Mouse (Mus musculus) embryonic facial prominence, embryonic 12.5 days (tissue): Measurements from ENCODE around the gene Wdfy3. TPM values are rescaled to one million over a fixed set of nuclear protein-coding genes. Genes with fewer than 3 reads are reported as not detected.
"Not testable (repeated sequence)": the region's sequence is repeated elsewhere in the genome, so short reads cannot be mapped to it uniquely, and the experiment has no call there.

ENCODE experiments used
- ATAC-seq: fragments of 200-750 bp; cut with Nextera tagmentation; 2 replicates; pipeline ENCODE4 v1.8.0; 2017; ENCODE audit not compliant: insufficient number of reproducible peaks, insufficient read depth, low FRiP score, low TSS enrichment
- H3K27ac ChIP-seq: fragments of 300-500 bp; sonication (generic); 2 replicates; pipeline ENCODE4 v1.5.1; 2016; ENCODE audit warnings: mild to moderate bottlenecking
- H3K27me3 ChIP-seq: fragments of 300-500 bp; sonication (generic); 2 replicates; pipeline ENCODE4 v1.6.1; 2016; ENCODE audit warnings: mild to moderate bottlenecking, moderate library complexity
- H3K36me3 ChIP-seq: fragments of 300-500 bp; sonication (generic); 2 replicates; pipeline ENCODE4 v1.6.1; 2016; ENCODE audit warnings: mild to moderate bottlenecking
- H3K4me1 ChIP-seq: fragments of 300-500 bp; sonication (generic); 2 replicates; pipeline ENCODE4 v1.6.1; 2016
- H3K4me2 ChIP-seq: fragments of 300-500 bp; sonication (generic); replicated peaks from 2 replicates; pipeline ENCODE4 v1.6.1; 2016; ENCODE audit warnings: mild to moderate bottlenecking, moderate library complexity
- H3K4me3 ChIP-seq: fragments of 300-500 bp; sonication (generic); 2 replicates; pipeline ENCODE4 v1.5.1; 2016; ENCODE audit warnings: mild to moderate bottlenecking
- H3K9ac ChIP-seq: fragments of 300-500 bp; sonication (generic); 2 replicates; pipeline ENCODE4 v1.6.1; 2016; ENCODE audit warnings: mild to moderate bottlenecking, moderate library complexity
- H3K9me3 ChIP-seq: fragments of 300-500 bp; sonication (generic); 2 replicates; pipeline ENCODE4 v1.6.1; 2016; ENCODE audit warnings: mild to moderate bottlenecking, moderate library complexity
- WGBS: fragments of 180-500 bp; shearing (Covaris S2); methylation state at CpG from one replicate; pipeline ENCODE4 v1.1.7; 2016; 5-methylcytosine and 5-hydroxymethylcytosine counted together
- polyA plus RNA-seq: library from polyadenylated mRNA; unstranded; fragments of >200 nt; fragmentation: Nextera tagmentation; extraction: Ambion mirVana; gene quantifications from 2 replicates; pipeline ENCODE4 v1.2.1, GENCODE M21; 2016

Gene Wdfy3
- 26.1 and 27.0 TPM in 2 replicates for polyA plus RNA-seq

- peak; percentile 92 for ATAC-seq
These were observed at the start of gene Wdfy3 for GRCm38 (mm10) chr5:102069767-102070413. Wdfy3 (minus strand) TSS chr5:102069921.

GRCm38 (mm10) chr5:102113009-102113408 is 43.3 kb upstream of the Wdfy3 start:
- 0 out of 2 replicates have a peak, but pooled peaks have one; percentile 10 for ATAC-seq
- peak overlapping the region; percentile 21 for H3K4me2 ChIP-seq
- H3K27ac ChIP-seq = no peak overlapping the region
- H3K27me3 ChIP-seq = no peaks in the 10 kb centered on the region
- H3K36me3 ChIP-seq = no peaks in the 10 kb centered on the region
- no peak overlapping the region for H3K9ac ChIP-seq
- no peaks in the 10 kb centered on the region for H3K9me3 ChIP-seq
- WGBS = 51% methylated on average over 14 of the region's 14 CpGs
- H3K4me1 ChIP-seq = peaks cover 11% of the 10 kb centered on the region
- no peak overlapping the region for H3K4me3 ChIP-seq

More at GRCm38 (mm10) chr5:102069767-102070413, at the start of gene Wdfy3:
- H3K9ac ChIP-seq = peak within 1 kb of the TSS; percentile 97
- peaks cover 5% of the 10 kb centered on the region; the same call in 1 of the 2 replicates for H3K36me3 ChIP-seq
- WGBS = under 1% methylated on average over 59 of the region's 62 CpGs
- H3K27ac ChIP-seq = peak within 1 kb of the TSS; percentile 97
- H3K9me3 ChIP-seq = no peaks in the 10 kb centered on the region
- H3K4me3 ChIP-seq = peak within 1 kb of the TSS; percentile 91
- H3K27me3 ChIP-seq = no peaks in the 10 kb centered on the region
- peak within 1 kb of the TSS; percentile 74 for H3K4me2 ChIP-seq
- H3K4me1 ChIP-seq = peaks cover 20% of the 10 kb centered on the region

GRCm38 (mm10) chr5:102112034-102112433 is 42.3 kb upstream of the Wdfy3 start:
- H3K36me3 ChIP-seq = no peaks in the 10 kb centered on the region
- peaks cover 11% of the 10 kb centered on the region for H3K4me1 ChIP-seq
- H3K9me3 ChIP-seq = no peaks in the 10 kb centered on the region
- H3K9ac ChIP-seq = no peak overlapping the region
- H3K4me2 ChIP-seq = no peak overlapping the region
- no peak overlapping the region for H3K4me3 ChIP-seq
- H3K27ac ChIP-seq = no peak overlapping the region
- H3K27me3 ChIP-seq = no peaks in the 10 kb centered on the region
- ATAC-seq = no peak
- WGBS = 80% methylated on average over 7 of the region's 7 CpGs

GRCm38 (mm10) chr5:102110031-102110430 is 40.3 kb upstream of the Wdfy3 start:
- 83% methylated on average over 7 of the region's 7 CpGs for WGBS
- no peak overlapping the region for H3K27ac ChIP-seq
- no peak for ATAC-seq

GRCm38 (mm10) chr5:102105919-102106318 is 36.2 kb upstream of the Wdfy3 start:
- Histone ChIP-seq H3K27ac (no peak overlapping the region), H3K4me2 (no peak overlapping the region), H3K9ac (no peak overlapping the region), H3K4me3 (no peak overlapping the region), H3K36me3 (no peaks in the 10 kb centered on the region), H3K4me1 (0 out of 2 replicates have a peak, but pooled peaks cover under 1% of the 10 kb centered on the region), H3K27me3 (no peaks in the 10 kb centered on the region), H3K9me3 (no peaks in the 10 kb centered on the region)
- 76% methylated on average over 3 of the region's 3 CpGs for whole genome bisulfite sequencing
- ATAC-seq = no peak

More at GRCm38 (mm10) chr5:102110031-102110430, 40.3 kb upstream of the Wdfy3 start:
- Histone ChIP-seq H3K4me2 (no peak overlapping the region), H3K9me3 (no peaks in the 10 kb centered on the region), H3K9ac (no peak overlapping the region), H3K4me3 (no peak overlapping the region), H3K4me1 (peaks cover 11% of the 10 kb centered on the region), H3K36me3 (no peaks in the 10 kb centered on the region), H3K27me3 (no peaks in the 10 kb centered on the region)

- H3K36me3 ChIP-seq, H3K9ac ChIP-seq, H3K27me3 ChIP-seq, H3K4me3 ChIP-seq, H3K4me1 ChIP-seq, H3K27ac ChIP-seq, H3K4me2 ChIP-seq, ATAC-seq, H3K9me3 ChIP-seq: not testable (repeated sequence)
- WGBS = 89% methylated on average over 1 of the region's 1 CpGs
These were observed 32.1 kb upstream of the Wdfy3 start for GRCm38 (mm10) chr5:102101815-102102214.

- Histone ChIP-seq H3K36me3 (no peaks in the 10 kb centered on the region), H3K4me1 (peaks cover 9% of the 10 kb centered on the region), H3K4me3 (no peak overlapping the region), H3K9me3 (no peaks in the 10 kb centered on the region), H3K4me2 (peak overlapping the region; percentile 25), H3K27me3 (no peaks in the 10 kb centered on the region), H3K27ac (0 out of 2 replicates have a peak overlapping the region, but pooled peaks have one; percentile 12), H3K9ac (peak overlapping the region; percentile 5; the same call in 1 of the 2 replicates)
- 39% methylated on average over 21 of the region's 21 CpGs for WGBS
- no peak for ATAC-seq
These were observed 30.8 kb upstream of the Wdfy3 start for GRCm38 (mm10) chr5:102100246-102101241.

GRCm38 (mm10) chr5:102095576-102095975 is 25.9 kb upstream of the Wdfy3 start:
- no peak overlapping the region for H3K4me3 ChIP-seq
- no peaks in the 10 kb centered on the region for H3K27me3 ChIP-seq
- whole genome bisulfite sequencing = 84% methylated on average over 4 of the region's 4 CpGs
- no peak overlapping the region for H3K9ac ChIP-seq
- no peak for ATAC-seq
- H3K27ac ChIP-seq = no peak overlapping the region
- H3K36me3 ChIP-seq = no peaks in the 10 kb centered on the region
- H3K4me1 ChIP-seq = peaks cover 6% of the 10 kb centered on the region
- H3K9me3 ChIP-seq = no peaks in the 10 kb centered on the region
- no peak overlapping the region for H3K4me2 ChIP-seq

- ATAC-seq = no peak
- Histone ChIP-seq H3K36me3 (no peaks in the 10 kb centered on the region), H3K9ac (no peak overlapping the region), H3K27ac (no peak overlapping the region), H3K27me3 (no peaks in the 10 kb centered on the region), H3K4me3 (no peak overlapping the region), H3K9me3 (no peaks in the 10 kb centered on the region), H3K4me1 (no peaks in the 10 kb centered on the region), H3K4me2 (no peak overlapping the region)
- 74% methylated on average over 3 of the region's 3 CpGs for WGBS
These were observed 21.0 kb upstream of the Wdfy3 start for GRCm38 (mm10) chr5:102090686-102091085.

GRCm38 (mm10) chr5:102084737-102085705 is 15.3 kb upstream of the Wdfy3 start:
- no peak for ATAC-seq

GRCm38 (mm10) chr5:102074086-102074485 is 4.4 kb upstream of the Wdfy3 start:
- Histone ChIP-seq H3K27ac (no peak overlapping the region), H3K9me3 (no peaks in the 10 kb centered on the region), H3K9ac (no peak overlapping the region), H3K36me3 (no peaks in the 10 kb centered on the region), H3K4me3 (no peak overlapping the region), H3K4me2 (no peak overlapping the region), H3K27me3 (no peaks in the 10 kb centered on the region), H3K4me1 (peaks cover 10% of the 10 kb centered on the region)
- WGBS = 0% methylated on average over 1 of the region's 1 CpGs
- ATAC-seq = no peak

More at GRCm38 (mm10) chr5:102084737-102085705, 15.3 kb upstream of the Wdfy3 start:
- WGBS = 48% methylated on average over 18 of the region's 18 CpGs
- Histone ChIP-seq H3K9me3 (0 out of 2 replicates have a peak, but pooled peaks cover under 1% of the 10 kb centered on the region), H3K4me2 (no peak overlapping the region), H3K4me1 (peaks cover 5% of the 10 kb centered on the region; the same call in 1 of the 2 replicates), H3K27ac (no peak overlapping the region), H3K27me3 (no peaks in the 10 kb centered on the region), H3K36me3 (no peaks in the 10 kb centered on the region), H3K4me3 (no peak overlapping the region), H3K9ac (no peak overlapping the region)
